Mouse (Mus musculus) adrenal gland, adult 2 months (tissue): Measurements from ENCODE around the gene Ncoa1. TPM values are rescaled to one million over a fixed set of nuclear protein-coding genes. Genes with fewer than 3 reads are reported as not detected.
"Not testable (repeated sequence)": the region's sequence is repeated elsewhere in the genome, so short reads cannot be mapped to it uniquely, and the experiment has no call there.

ENCODE experiments used
- DNase-seq: peaks from one replicate; pipeline ENCODE4 v3.0.0; 2021
- polyA plus RNA-seq: library from polyadenylated mRNA; depleted of rRNA; stranded (reverse); fragments of >200 nt; gene quantifications from 2 replicates; pipeline ENCODE4 v1.2.3, GENCODE M21; 2012
- total RNA-seq, 2 experiments: library from RNA; stranded (reverse); gene quantifications; 2 replicates each; pipeline ENCODE4 v1.2.3; 2021

Ncoa1 gene
- total and polyA plus RNA-seq, 3 experiments, result 20.4 to 40.9 (median 34.3) TPM

- peak; percentile 75 for DNase-seq
These were observed 621 bp downstream of the Ncoa1 start for GRCm38 (mm10) chr12:4476291-4476831.

- DNase-seq, result no peak
These were observed 1.6 kb downstream of the Ncoa1 start for GRCm38 (mm10) chr12:4475251-4475993.

DNA sequence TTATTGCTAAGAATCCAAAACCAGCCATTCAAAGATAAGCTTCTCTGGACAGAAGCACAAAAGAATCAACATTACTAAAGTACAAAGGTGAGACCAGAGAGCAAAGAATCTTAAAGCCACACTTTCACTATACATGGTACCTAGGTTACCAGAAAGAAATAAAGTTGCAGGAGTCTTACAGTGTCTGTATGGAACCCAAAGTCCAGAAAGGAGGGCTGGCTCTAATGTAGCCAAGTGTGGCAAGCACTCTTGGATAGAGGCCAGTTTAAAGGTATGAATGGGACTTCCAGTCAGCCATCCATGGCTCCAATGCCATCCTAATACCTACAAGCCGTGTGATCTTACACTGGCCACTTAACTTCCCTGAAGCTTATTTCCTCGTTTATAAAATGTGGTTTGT, 7.9 kb downstream of the Ncoa1 start:
- DNase-seq, result no peak

GRCm38 (mm10) chr12:4463701-4464100, 13.3 kb downstream of the Ncoa1 start:
- DNase-seq, result no peak

DNA sequence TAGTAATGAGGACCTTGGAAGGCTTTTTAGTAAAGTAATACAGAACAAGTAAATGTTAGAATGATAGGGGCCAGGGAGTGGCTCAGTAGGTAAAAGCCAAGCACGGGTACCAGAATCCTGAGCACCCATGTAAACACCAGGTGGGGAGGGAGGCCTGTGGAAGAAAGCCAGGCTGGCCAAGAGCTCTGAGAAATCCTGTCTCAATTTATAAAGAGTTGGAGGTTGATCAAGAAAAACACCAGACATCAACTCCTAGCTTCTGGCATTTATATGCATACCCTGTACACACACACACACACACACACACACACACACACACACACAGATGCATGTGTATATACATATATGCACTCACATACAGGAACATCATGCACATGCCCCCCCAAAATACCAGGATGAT, 14.6 kb downstream of the Ncoa1 start:
- DNase-seq, result no peak

DNA sequence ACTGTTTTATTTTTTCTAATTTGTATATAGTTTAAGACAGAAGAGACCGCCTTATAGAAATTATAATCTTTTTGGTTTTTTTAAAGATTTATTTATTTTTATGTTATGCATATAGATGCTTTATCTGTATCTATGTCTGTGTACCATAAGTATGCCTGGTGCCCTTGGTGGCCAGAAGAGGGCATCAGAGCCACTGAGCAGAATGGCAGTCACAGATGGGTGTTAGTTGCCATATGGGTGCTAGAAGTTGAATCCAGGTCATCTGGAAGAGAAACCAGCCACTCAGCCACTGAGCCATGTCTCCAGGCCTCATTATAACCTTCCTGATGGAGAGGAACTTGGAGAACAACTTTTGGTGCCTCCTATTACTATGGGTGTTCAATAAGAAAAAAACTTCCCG, 16.0 kb downstream of the Ncoa1 start:
- no peak for DNase-seq

GRCm38 (mm10) chr12:4454956-4455565, 21.9 kb downstream of the Ncoa1 start:
- DNase-seq, result no peak

DNA sequence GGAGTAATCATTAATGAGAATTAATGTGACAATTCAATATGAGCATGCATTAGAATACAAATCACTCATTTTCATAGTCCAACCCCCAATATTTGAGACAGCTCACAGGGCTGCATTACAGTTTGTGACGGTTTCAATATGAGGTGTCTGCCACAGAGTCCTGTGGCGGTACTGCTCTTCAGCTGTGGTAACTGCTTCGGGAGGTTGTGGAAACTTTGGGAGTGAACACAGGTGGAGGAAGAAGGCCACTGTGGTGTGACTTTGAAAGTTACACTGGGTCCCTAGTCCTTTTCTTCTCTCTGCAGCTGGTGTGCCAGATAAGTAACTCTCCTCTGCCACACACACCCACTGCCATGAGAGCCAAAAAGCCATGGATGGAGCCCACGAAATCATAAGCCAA, 22.7 kb downstream of the Ncoa1 start:
- no peak for DNase-seq

GRCm38 (mm10) chr12:4452233-4452632, 24.7 kb downstream of the Ncoa1 start:
- DNase-seq, result no peak

- not testable (repeated sequence) for DNase-seq
These were observed 26.5 kb downstream of the Ncoa1 start for GRCm38 (mm10) chr12:4450485-4450884.

- DNase-seq, result no peak
These were observed 28.8 kb downstream of the Ncoa1 start for GRCm38 (mm10) chr12:4448076-4448589.

- DNase-seq, result no peak
These were observed 32.0 kb downstream of the Ncoa1 start for GRCm38 (mm10) chr12:4444946-4445345.

DNA sequence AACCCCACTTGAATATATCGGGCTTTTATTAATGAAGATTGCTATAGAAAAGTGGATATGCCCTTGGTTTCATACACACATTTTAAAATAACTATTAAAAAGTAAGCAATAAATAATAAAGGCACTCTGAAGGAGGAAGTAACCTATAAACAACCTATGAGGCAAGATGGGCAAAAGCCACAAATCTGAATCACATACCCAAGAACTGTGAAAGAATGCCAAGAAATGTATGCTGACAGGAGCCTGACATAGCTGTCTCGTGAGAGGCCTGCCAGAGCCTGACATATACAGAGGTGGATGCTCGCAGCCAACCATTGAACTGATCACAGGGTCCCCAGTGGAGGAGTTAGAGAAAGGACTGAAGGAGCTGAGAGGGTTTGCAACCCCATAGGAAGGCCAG, 35.5 kb downstream of the Ncoa1 start:
- DNase-seq, result no peak

DNA sequence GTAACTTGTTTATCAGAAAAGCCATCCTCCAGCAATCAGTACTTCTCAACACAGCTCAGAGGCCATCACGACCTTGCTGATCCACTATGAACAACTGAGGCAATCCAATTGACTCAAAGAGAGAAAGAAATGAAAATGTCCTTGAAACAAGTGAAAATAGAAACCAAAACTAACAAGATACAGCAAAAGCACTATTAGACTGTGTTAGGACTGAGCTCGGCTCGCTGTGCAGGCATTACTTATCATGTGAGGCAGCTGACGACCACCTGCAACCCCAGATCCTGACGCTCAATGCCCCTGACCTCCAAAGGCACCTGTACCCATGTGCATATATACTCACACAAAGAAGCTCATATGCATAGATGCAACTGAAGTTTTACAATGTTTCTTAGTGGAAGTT, 40.8 kb downstream of the Ncoa1 start:
- DNase-seq, result no peak

DNA sequence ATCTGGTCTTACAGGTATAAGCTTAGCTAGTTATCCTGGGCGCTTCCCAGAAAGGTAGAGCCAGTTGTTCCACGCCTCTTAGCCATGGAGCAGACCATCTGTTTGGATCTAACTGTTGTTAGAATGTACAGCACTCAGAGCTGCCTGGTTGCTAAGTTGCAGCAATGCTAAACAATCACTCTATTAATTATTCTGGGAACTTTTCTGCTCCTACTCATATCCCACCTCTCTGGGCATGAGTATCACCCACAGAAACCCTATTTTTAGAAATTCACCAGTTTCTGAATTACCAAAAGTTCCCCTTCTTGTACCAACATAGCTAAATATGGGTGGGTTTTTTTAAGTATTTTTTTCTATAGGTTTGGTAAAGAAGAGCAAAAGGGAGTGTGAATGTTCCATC, 43.4 kb downstream of the Ncoa1 start:
- DNase-seq, result no peak

DNA sequence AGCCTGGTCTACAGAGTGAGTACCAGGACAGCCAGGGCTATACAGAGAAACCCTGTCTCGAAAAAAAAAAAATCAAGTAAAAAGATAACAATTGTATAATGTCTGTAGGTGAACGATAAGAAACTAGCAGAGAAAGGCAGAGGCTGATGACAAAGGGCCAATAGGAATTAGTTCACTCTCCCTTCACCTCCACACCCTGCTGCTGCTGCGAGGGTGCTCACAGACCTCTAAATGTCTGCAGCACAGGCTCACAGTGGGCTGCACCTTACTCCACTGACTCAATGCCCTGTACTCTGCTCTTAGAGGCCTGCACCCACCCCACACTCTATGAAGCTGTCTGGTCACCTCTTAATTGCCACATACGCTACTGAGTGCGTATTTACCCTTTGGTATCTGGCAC, 45.0 kb downstream of the Ncoa1 start:
- DNase-seq, result no peak

DNA sequence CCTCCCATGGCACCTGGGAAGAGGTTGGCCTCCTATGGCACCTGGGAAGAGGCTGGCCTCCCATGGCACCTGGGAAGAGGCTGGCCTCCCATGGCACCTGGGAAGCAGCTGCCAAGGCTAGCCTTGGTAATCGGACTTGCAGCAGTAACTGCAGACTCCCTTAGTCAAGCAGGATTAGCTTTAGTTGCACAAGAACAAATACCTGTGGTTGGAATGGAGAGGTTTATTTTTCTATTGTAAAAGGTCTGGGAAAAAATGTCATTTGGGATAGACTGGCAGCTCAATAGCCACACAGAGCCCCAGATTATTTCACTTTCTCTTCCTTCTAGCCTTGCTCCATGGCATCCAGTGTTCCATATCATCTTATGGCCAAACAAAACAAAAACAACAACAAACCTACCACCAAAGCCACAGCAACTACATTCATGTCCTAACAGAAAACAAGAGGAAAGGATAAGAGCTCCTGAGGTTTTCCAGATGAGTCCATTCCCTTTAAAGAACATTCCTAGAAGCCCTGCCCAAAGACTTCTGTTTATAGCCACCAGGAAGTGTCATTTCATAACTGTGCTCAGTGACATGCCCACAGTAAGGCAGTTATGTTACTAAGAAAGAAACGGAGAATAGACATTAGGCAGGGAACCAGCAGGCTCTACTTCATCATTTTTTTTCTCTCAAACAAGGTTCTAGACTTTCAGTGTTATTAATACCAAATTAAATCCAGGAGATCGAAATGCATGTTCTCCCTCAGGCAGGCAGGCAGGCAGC, 46.7 kb downstream of the Ncoa1 start:
- DNase-seq, result no peak

GRCm38 (mm10) chr12:4418824-4419223, 58.2 kb downstream of the Ncoa1 start:
- DNase-seq, result no peak

DNA sequence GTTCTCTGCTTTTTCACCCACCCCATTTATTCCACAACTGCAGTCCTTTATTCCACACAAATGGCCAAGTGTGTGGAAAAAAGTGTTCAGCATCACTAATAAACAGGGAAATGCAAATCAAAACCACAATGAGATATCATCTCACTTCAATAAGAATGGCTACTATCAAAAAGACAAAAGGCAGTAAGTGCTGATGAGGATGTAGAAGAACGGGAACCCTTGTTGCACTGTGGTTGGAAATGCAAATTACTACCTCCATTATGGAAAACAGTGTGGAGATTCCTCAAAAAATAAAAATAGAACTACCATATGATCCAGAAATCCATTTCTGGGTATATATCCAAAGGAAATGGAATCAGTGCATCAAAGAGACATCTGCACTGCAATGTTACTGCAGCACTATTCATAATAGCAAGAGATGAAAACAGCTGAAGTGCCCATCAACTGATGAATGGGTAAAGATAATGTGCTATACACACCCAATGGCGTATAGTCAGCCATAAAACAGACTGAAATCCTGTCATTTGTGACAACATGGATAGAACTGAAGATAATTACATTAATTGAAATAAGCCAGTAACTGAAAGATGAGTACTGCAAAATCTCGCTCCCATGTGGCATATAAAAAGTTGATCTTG, 59.2 kb downstream of the Ncoa1 start:
- no peak for DNase-seq

DNA sequence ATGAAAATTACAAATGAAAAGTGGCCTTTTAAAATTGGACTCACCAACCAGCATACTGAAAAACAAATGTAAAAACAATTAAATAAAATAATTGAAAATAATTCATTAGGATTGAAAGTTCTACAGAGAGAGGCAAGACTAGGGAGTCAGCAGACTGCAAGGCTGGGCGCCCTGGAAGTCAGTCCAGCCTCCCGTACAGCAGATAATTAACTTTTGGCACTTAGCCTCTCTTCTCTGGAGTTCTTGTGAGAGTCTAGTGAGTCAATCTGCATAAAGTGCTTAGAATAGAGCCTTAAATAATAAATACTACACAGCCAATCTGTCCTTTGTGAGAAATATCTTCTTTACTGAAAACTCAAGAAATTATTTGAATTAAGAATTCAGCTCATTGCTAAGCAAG, 69.9 kb downstream of the Ncoa1 start:
- DNase-seq, result no peak

DNA sequence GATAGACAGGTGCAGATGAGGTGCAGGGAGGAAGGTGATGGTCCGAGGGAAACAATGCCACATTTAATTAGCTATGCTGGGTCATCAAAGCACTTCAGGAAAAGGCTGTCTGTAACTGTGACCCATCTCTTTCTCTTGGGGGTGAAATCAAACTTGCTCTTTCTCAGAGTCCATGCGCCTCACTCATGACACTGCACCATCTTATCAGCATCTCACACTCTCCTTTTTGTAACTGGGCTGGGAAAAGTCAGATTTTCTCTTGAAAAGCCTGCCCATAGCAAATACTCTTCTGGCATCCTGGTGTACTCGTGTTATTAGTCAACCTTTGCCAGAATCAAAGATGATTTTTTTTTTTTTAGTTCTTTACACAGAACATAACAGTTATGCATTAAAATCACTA, 70.8 kb downstream of the Ncoa1 start:
- DNase-seq, result no peak

DNA sequence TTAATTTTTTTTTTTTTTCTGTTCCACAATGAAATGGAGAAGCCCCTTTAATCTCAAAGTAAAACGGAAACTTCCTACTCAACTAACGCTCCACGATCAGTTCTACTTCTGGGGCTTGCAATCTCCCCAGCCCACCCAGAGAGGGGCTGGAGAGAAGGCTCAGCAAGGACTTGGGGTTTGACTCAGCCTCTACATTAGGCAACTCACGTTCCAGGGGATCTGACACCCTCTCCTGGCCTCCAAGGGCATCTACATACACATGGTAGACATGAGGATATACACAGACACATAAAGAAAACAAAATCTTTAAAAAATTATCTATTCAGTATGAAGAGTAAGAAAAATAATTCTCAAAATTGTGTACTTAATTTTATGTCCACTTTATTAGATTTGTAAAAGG, 73.8 kb downstream of the Ncoa1 start:
- DNase-seq, result no peak
